Mouse (Mus musculus): ENCODE measurements around the gene Mgat4a. TPM values are rescaled to one million over a fixed set of nuclear protein-coding genes. Genes with fewer than 3 reads are reported as not detected.
A peak's percentile ranks its signal among the peaks of the same experiment; 100 is the strongest.

The Mgat4a gene
- polyA plus RNA-seq, 1 experiment from 2014 or later, result 4.4 TPM

- ATAC-seq (ENCODE audit: low FRiP score, low read depth), result no peak
- Histone ChIP-seq H3K4me3 (no peak overlapping the region), H3K9ac (no peak overlapping the region), H3K4me1 (no peaks in the 10 kb centered on the region), H3K9me3 (no peaks in the 10 kb centered on the region), H3K27me3 (no peaks in the 10 kb centered on the region), H3K36me3 (no peaks in the 10 kb centered on the region), H3K27ac (no peak overlapping the region), H3K4me2 (replicated peaks) (no peak overlapping the region)
- 41% methylated on average over 4 of the region's 4 CpGs for WGBS
These were observed 19.5 kb upstream of the Mgat4a start for GRCm38 (mm10) chr1:37560356-37560755.

GRCm38 (mm10) chr1:37551986-37552385, 11.2 kb upstream of the Mgat4a start:
- no peak overlapping the region for H3K4me2 ChIP-seq (replicated peaks)
- no peak overlapping the region for H3K4me3 ChIP-seq
- no peak overlapping the region for H3K27ac ChIP-seq
- no peaks in the 10 kb centered on the region for H3K27me3 ChIP-seq
- H3K9me3 ChIP-seq, result no peaks in the 10 kb centered on the region
- H3K9ac ChIP-seq, result no peak overlapping the region
- no peaks in the 10 kb centered on the region for H3K4me1 ChIP-seq
- no peaks in the 10 kb centered on the region for H3K36me3 ChIP-seq
- ATAC-seq (ENCODE audit: low FRiP score, low read depth), result no peak
- WGBS, result 85% methylated on average over 7 of the region's 7 CpGs

- H3K4me2 ChIP-seq (replicated peaks), result no peak overlapping the region
- 84% methylated on average over 8 of the region's 8 CpGs for WGBS
- H3K27ac ChIP-seq, result no peak overlapping the region
- no peak overlapping the region for H3K9ac ChIP-seq
- ATAC-seq (ENCODE audit: low FRiP score, low read depth), result no peak
- H3K4me1 ChIP-seq, result no peaks in the 10 kb centered on the region
- no peak overlapping the region for H3K4me3 ChIP-seq
- no peaks in the 10 kb centered on the region for H3K27me3 ChIP-seq
- no peaks in the 10 kb centered on the region for H3K9me3 ChIP-seq
- no peaks in the 10 kb centered on the region for H3K36me3 ChIP-seq
These were observed 8.7 kb upstream of the Mgat4a start for GRCm38 (mm10) chr1:37549501-37549900.

- Histone ChIP-seq H3K4me2 (replicated peaks) (no peak overlapping the region), H3K36me3 (no peaks in the 10 kb centered on the region), H3K4me3 (no peak overlapping the region), H3K4me1 (no peaks in the 10 kb centered on the region), H3K9me3 (no peaks in the 10 kb centered on the region), H3K27ac (no peak overlapping the region), H3K27me3 (peaks cover 14% of the 10 kb centered on the region), H3K9ac (no peak overlapping the region)
- 74% methylated on average over 11 of the region's 11 CpGs for WGBS
- ATAC-seq (ENCODE audit: low FRiP score, low read depth), result no peak
These were observed 5.7 kb upstream of the Mgat4a start for GRCm38 (mm10) chr1:37546398-37547051.

GRCm38 (mm10) chr1:37544251-37544650, 3.4 kb upstream of the Mgat4a start:
- Histone ChIP-seq H3K4me1 (peaks cover 5% of the 10 kb centered on the region), H3K27me3 (peaks cover 14% of the 10 kb centered on the region), H3K36me3 (no peaks in the 10 kb centered on the region), H3K4me3 (no peak overlapping the region), H3K9me3 (no peaks in the 10 kb centered on the region), H3K27ac (no peak overlapping the region), H3K9ac (no peak overlapping the region), H3K4me2 (replicated peaks) (no peak overlapping the region)
- no peak for ATAC-seq (ENCODE audit: low FRiP score, low read depth)
- 28% methylated on average over 9 of the region's 9 CpGs for WGBS

GRCm38 (mm10) chr1:37543057-37543456, 2.2 kb upstream of the Mgat4a start:
- Histone ChIP-seq H3K4me3 (no peak overlapping the region), H3K27ac (no peak overlapping the region)
- WGBS, result 70% methylated on average over 1 of the region's 1 CpGs

GRCm38 (mm10) chr1:37539968-37540809, 627 bp downstream of the Mgat4a start:
- H3K4me2 ChIP-seq (replicated peaks), result peak overlapping the region; percentile 92
- peaks cover 15% of the 10 kb centered on the region for H3K4me1 ChIP-seq
- H3K9ac ChIP-seq, result peak overlapping the region; percentile 82
- no peak overlapping the region for H3K27ac ChIP-seq
- peaks cover 14% of the 10 kb centered on the region for H3K27me3 ChIP-seq
- 0 out of 2 replicates have a peak, but pooled peaks cover 4% of the 10 kb centered on the region for H3K36me3 ChIP-seq
- H3K4me3 ChIP-seq, result peak overlapping the region; percentile 76
- ATAC-seq (ENCODE audit: low FRiP score, low read depth), result peak; percentile 68
- H3K9me3 ChIP-seq, result no peaks in the 10 kb centered on the region
- WGBS, result 3% methylated on average over 43 of the region's 47 CpGs

More at GRCm38 (mm10) chr1:37543057-37543456, 2.2 kb upstream of the Mgat4a start:
- Histone ChIP-seq H3K9ac (no peak overlapping the region), H3K9me3 (no peaks in the 10 kb centered on the region), H3K4me2 (replicated peaks) (no peak overlapping the region), H3K27me3 (peaks cover 14% of the 10 kb centered on the region), H3K36me3 (no peaks in the 10 kb centered on the region), H3K4me1 (peaks cover 6% of the 10 kb centered on the region)
- no peak for ATAC-seq (ENCODE audit: low FRiP score, low read depth)

GRCm38 (mm10) chr1:37534532-37535108, 6.2 kb downstream of the Mgat4a start:
- ATAC-seq (ENCODE audit: low FRiP score, low read depth), result no peak
- no peak overlapping the region for H3K4me2 ChIP-seq (replicated peaks)
- WGBS, result 22% methylated on average over 5 of the region's 5 CpGs
- H3K4me1 ChIP-seq, result peaks cover 12% of the 10 kb centered on the region
- 0 out of 2 replicates have a peak, but pooled peaks cover 4% of the 10 kb centered on the region for H3K36me3 ChIP-seq
- H3K27ac ChIP-seq, result no peak overlapping the region
- no peak overlapping the region for H3K4me3 ChIP-seq
- H3K27me3 ChIP-seq, result no peaks in the 10 kb centered on the region
- H3K9me3 ChIP-seq, result no peaks in the 10 kb centered on the region
- H3K9ac ChIP-seq, result no peak overlapping the region

- H3K9me3 ChIP-seq, result no peaks in the 10 kb centered on the region
- 84% methylated on average over 7 of the region's 7 CpGs for WGBS
- peaks cover 10% of the 10 kb centered on the region for H3K4me1 ChIP-seq
- H3K27me3 ChIP-seq, result no peaks in the 10 kb centered on the region
- ATAC-seq (ENCODE audit: low FRiP score, low read depth), result no peak
- no peak overlapping the region for H3K4me2 ChIP-seq (replicated peaks)
- H3K36me3 ChIP-seq, result 0 out of 2 replicates have a peak, but pooled peaks cover 4% of the 10 kb centered on the region
- no peak overlapping the region for H3K27ac ChIP-seq
- H3K9ac ChIP-seq, result no peak overlapping the region
- no peak overlapping the region for H3K4me3 ChIP-seq
These were observed 7.6 kb downstream of the Mgat4a start for GRCm38 (mm10) chr1:37533181-37533580.

- peaks cover 6% of the 10 kb centered on the region for H3K4me1 ChIP-seq
- 87% methylated on average over 6 of the region's 6 CpGs for WGBS
These were observed 8.3 kb downstream of the Mgat4a start for GRCm38 (mm10) chr1:37532533-37532840.

GRCm38 (mm10) chr1:37531654-37532532, 8.9 kb downstream of the Mgat4a start:
- H3K4me1 ChIP-seq, result no peaks in the 10 kb centered on the region; the same call in none of the 2 replicates
- H3K27ac ChIP-seq, result no peak overlapping the region
- peaks cover 7% of the 10 kb centered on the region; the same call in 1 of the 2 replicates for H3K36me3 ChIP-seq
- H3K27me3 ChIP-seq, result no peaks in the 10 kb centered on the region
- H3K9ac ChIP-seq, result no peak overlapping the region
- H3K9me3 ChIP-seq, result no peaks in the 10 kb centered on the region
- H3K4me2 ChIP-seq (replicated peaks), result no peak overlapping the region
- no peak for ATAC-seq (ENCODE audit: low FRiP score, low read depth)
- 92% methylated on average over 12 of the region's 12 CpGs for WGBS
- no peak overlapping the region for H3K4me3 ChIP-seq

More at GRCm38 (mm10) chr1:37532533-37532840, 8.3 kb downstream of the Mgat4a start:
- Histone ChIP-seq H3K27me3 (no peaks in the 10 kb centered on the region), H3K36me3 (peaks cover 6% of the 10 kb centered on the region; the same call in 1 of the 2 replicates), H3K9me3 (no peaks in the 10 kb centered on the region), H3K27ac (no peak overlapping the region), H3K9ac (no peak overlapping the region), H3K4me3 (no peak overlapping the region), H3K4me2 (replicated peaks) (no peak overlapping the region)
- no peak for ATAC-seq (ENCODE audit: low FRiP score, low read depth)

Data from limb, embryonic 13.5 days (tissue).